Mouse (Mus musculus) ovary, adult 18-20 months (tissue): ENCODE data around the gene Zfp526.

Experiments
- DNase-seq: peaks from one replicate; pipeline ENCODE4 v3.0.0; 2022; ENCODE audit warnings: low spot score, mixed read lengths

The Zfp526 gene

GRCm38 (mm10) chr7:25209161-25209622, 12.0 kb upstream of the Zfp526 start:
- DNase-seq = no peak

- no peak for DNase-seq
Measured at GRCm38 (mm10) chr7:25210482-25210881, 10.7 kb upstream of the Zfp526 start.

GRCm38 (mm10) chr7:25213099-25213498, 8.1 kb upstream of the Zfp526 start:
- DNase-seq = no peak

- no peak for DNase-seq
Measured at GRCm38 (mm10) chr7:25214172-25214571, 7.1 kb upstream of the Zfp526 start.

GRCm38 (mm10) chr7:25217653-25218395, 3.4 kb upstream of the Zfp526 start:
- DNase-seq = no peak

GRCm38 (mm10) chr7:25218705-25219415, 2.4 kb upstream of the Zfp526 start:
- no peak for DNase-seq

GRCm38 (mm10) chr7:25219416-25219750, 1.8 kb upstream of the Zfp526 start:
- DNase-seq = no peak

GRCm38 (mm10) chr7:25219756-25220456, 1.3 kb upstream of the Zfp526 start:
- DNase-seq = peak; percentile 94

- DNase-seq = no peak
Measured at GRCm38 (mm10) chr7:25220457-25221101, 646 bp upstream of the Zfp526 start, which contains the start of gene Dedd2. Gene Dedd2, minus strand, starts transcription at chr7:25220615.

- no peak for DNase-seq
Measured at GRCm38 (mm10) chr7:25222275-25222967, 1.2 kb downstream of the Zfp526 start.

GRCm38 (mm10) chr7:25227523-25228300, 6.5 kb downstream of the Zfp526 start:
- no peak for DNase-seq

- no peak for DNase-seq
Measured at GRCm38 (mm10) chr7:25230690-25231285, 9.6 kb downstream of the Zfp526 start.

GRCm38 (mm10) chr7:25232101-25232648, 10.9 kb downstream of the Zfp526 start:
- DNase-seq = no peak

GRCm38 (mm10) chr7:25233061-25233460, 11.8 kb downstream of the Zfp526 start:
- DNase-seq = no peak

GRCm38 (mm10) chr7:25235526-25235925, 14.3 kb downstream of the Zfp526 start:
- DNase-seq = no peak

GRCm38 (mm10) chr7:25237249-25238014, 16.2 kb downstream of the Zfp526 start, which contains the start of gene Gsk3a:
Gene Gsk3a, minus strand, starts transcription at chr7:25237851.
- peak; percentile 95 for DNase-seq

GRCm38 (mm10) chr7:25238015-25238706, 16.9 kb downstream of the Zfp526 start:
- peak; percentile 88 for DNase-seq

GRCm38 (mm10) chr7:25238829-25239623, 17.8 kb downstream of the Zfp526 start:
- peak; percentile 82 for DNase-seq
